Mouse (Mus musculus) lung, embryonic 16.5 days (tissue): ENCODE data around the gene Prdm8. TPM values are rescaled to one million over a fixed set of nuclear protein-coding genes. Genes with fewer than 3 reads are reported as not detected.

Source experiments
- ATAC-seq: fragments of 200-750 bp; cut with Nextera tagmentation; 2 replicates; pipeline ENCODE4 v1.8.0; 2017; ENCODE audit warnings: low read depth, mild to moderate bottlenecking, moderate library complexity
- H3K27ac ChIP-seq: fragments of 300-500 bp; sonication (generic); 2 replicates; pipeline ENCODE4 v1.5.1; 2014; ENCODE audit warnings: mild to moderate bottlenecking, control low read depth, low read length
- H3K27me3 ChIP-seq: fragments of 300-500 bp; sonication (generic); 2 replicates; pipeline ENCODE4 v1.6.1; 2014; ENCODE audit warnings: low read depth, low read length, mixed read lengths; ENCODE audit not compliant: control insufficient read depth, insufficient read depth
- H3K36me3 ChIP-seq: fragments of 300-500 bp; sonication (generic); 2 replicates; pipeline ENCODE4 v1.6.1; 2014; ENCODE audit warnings: low read length; ENCODE audit not compliant: control insufficient read depth, insufficient read depth
- H3K4me1 ChIP-seq: fragments of 300-500 bp; sonication (generic); replicated peaks from 2 replicates; pipeline ENCODE4 v1.6.1; 2014; ENCODE audit warnings: low read length, mixed read lengths; ENCODE audit not compliant: control insufficient read depth, insufficient read depth
- H3K4me2 ChIP-seq: fragments of 300-500 bp; sonication (generic); 2 replicates; pipeline ENCODE4 v1.6.1; 2014; ENCODE audit warnings: low read depth, low read length, control low read depth
- H3K4me3 ChIP-seq: fragments of 300-500 bp; sonication (generic); 2 replicates; pipeline ENCODE4 v1.5.1; 2014; ENCODE audit warnings: mild to moderate bottlenecking, low read length, control low read depth
- H3K9ac ChIP-seq: fragments of 300-500 bp; sonication (generic); 2 replicates; pipeline ENCODE4 v1.6.1; 2014; ENCODE audit warnings: low read length, control low read depth
- H3K9me3 ChIP-seq: fragments of 300-500 bp; sonication (generic); 2 replicates; pipeline ENCODE4 v1.6.1; 2016; ENCODE audit warnings: low read length; ENCODE audit not compliant: control insufficient read depth
- WGBS: fragments of 180-500 bp; shearing (Covaris S2); extraction: QIAGEN DNeasy Blood & Tissue Kit; methylation state at CpG from one replicate; pipeline ENCODE4 v1.1.7; 2014; 5-methylcytosine and 5-hydroxymethylcytosine counted together
- polyA plus RNA-seq: library from polyadenylated mRNA; unstranded; fragments of >200 nt; fragmentation: Nextera tagmentation; extraction: Ambion mirVana; gene quantifications from 2 replicates; pipeline ENCODE4 v1.2.1, GENCODE M21; 2015

Gene Prdm8
- polyA plus RNA-seq, 1 experiment from 2014 or later: 0.87 TPM

DNA sequence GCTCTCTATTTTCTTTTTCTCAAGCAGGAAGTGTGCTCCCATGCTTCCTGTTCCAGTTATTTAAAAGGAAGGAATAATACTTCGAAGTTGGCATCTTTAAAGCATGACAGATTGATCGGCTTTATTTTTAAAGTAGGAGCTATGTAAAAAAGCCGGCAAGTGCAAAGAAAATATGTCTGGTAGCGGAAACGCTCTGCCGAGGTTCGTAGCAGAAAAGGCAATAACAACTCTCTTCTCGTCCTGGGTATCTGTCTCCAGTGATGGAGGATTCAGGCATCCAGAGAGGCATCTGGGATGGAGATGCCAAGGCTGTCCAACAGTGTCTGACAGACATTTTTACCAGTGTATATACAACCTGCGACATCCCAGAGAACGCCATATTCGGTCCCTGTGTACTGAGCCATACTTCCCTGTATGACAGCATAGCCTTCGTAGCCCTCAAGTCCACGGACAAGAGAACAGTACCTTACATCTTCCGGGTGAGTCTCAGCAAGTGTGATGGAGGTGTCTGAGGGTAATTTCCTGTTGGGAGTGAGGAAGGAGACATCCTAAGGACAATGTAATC, 16.1 kb downstream of the Prdm8 start:
- Histone ChIP-seq H3K9me3 (no peaks in the 10 kb centered on the region), H3K4me3 (0 out of 2 replicates have a peak overlapping the region, but pooled peaks have one; percentile 2), H3K9ac (no peak overlapping the region), H3K4me1 (peaks cover 16% of the 10 kb centered on the region), H3K27ac (no peak overlapping the region), H3K4me2 (peak overlapping the region; percentile 13), H3K36me3 (no peaks in the 10 kb centered on the region), H3K27me3 (peaks cover 84% of the 10 kb centered on the region)
- no peak for ATAC-seq
- 6% methylated on average over 14 of the region's 14 CpGs for WGBS

- Histone ChIP-seq H3K9me3 (no peaks in the 10 kb centered on the region), H3K36me3 (no peaks in the 10 kb centered on the region), H3K4me3 (no peak overlapping the region), H3K9ac (no peak overlapping the region), H3K27me3 (peaks cover 83% of the 10 kb centered on the region), H3K27ac (no peak overlapping the region), H3K4me1 (peaks cover 21% of the 10 kb centered on the region), H3K4me2 (no peak overlapping the region; the same call in 1 of the 2 replicates)
- WGBS: 6% methylated on average over 17 of the region's 17 CpGs
- ATAC-seq: no peak
These were observed 17.4 kb downstream of the Prdm8 start for GRCm38 (mm10) chr5:98184281-98184910.

DNA sequence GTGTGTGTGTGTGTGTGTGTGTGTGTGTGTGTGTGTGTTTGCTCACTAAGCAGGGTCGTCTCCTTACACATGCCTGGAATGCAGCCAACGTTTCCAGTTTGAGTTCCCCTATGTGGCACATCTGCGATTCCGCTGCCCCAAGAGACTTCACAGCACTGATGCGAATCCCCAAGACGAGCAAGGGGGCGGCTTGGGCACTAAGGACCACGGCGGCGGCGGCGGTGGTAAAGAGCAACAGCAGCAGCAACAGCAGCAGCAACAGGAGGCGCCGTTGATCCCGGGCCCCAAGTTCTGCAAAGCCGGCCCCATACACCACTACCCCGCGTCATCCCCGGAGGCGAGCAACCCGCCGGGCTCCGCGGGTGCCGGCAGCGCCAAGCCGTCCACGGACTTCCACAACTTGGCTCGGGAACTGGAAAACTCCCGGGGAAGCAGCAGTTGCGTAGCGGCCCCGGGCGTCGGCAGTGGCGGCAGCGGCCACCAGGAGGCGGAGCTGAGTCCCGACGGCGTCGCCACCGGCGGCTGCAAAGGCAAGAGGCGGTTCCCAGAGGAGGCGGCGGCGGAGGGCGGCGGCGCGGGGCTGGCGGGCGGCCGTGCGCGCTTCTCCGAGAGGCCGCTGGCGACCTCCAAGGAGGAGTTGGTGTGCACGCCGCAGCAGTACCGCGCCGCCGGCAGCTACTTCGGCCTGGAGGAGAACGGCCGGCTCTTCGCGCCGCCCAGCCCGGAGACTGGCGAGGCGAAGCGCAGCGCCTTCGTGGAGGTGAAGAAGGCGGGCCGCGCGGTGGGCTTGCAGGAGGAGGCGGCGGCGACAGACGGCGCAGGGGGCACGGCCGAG, 18.2 kb downstream of the Prdm8 start:
- Histone ChIP-seq H3K27me3 (peaks cover 83% of the 10 kb centered on the region), H3K4me1 (peaks cover 27% of the 10 kb centered on the region), H3K36me3 (no peaks in the 10 kb centered on the region), H3K9ac (peak overlapping the region; percentile 70), H3K9me3 (no peaks in the 10 kb centered on the region), H3K27ac (no peak overlapping the region), H3K4me3 (peak overlapping the region; percentile 67), H3K4me2 (peak overlapping the region; percentile 97)
- under 1% methylated on average over 72 of the region's 89 CpGs for WGBS
- peak; percentile 78 for ATAC-seq

GRCm38 (mm10) chr5:98185806-98186751, 19.1 kb downstream of the Prdm8 start:
- Histone ChIP-seq H3K4me3 (peak overlapping the region; percentile 67), H3K36me3 (no peaks in the 10 kb centered on the region), H3K9ac (peak overlapping the region; percentile 70), H3K4me2 (peak overlapping the region; percentile 97), H3K9me3 (no peaks in the 10 kb centered on the region), H3K4me1 (peaks cover 23% of the 10 kb centered on the region), H3K27me3 (peaks cover 82% of the 10 kb centered on the region), H3K27ac (no peak overlapping the region)
- WGBS: under 1% methylated on average over 62 of the region's 106 CpGs
- peak; percentile 68 for ATAC-seq

GRCm38 (mm10) chr5:98189181-98190180, 22.5 kb downstream of the Prdm8 start:
- H3K27me3 ChIP-seq: peaks cover 55% of the 10 kb centered on the region
- H3K4me2 ChIP-seq: peak overlapping the region; percentile 24

GRCm38 (mm10) chr5:98192295-98192983, 25.4 kb downstream of the Prdm8 start:
- Histone ChIP-seq H3K27ac (no peak overlapping the region), H3K4me1 (peaks cover 11% of the 10 kb centered on the region), H3K9ac (no peak overlapping the region), H3K4me3 (no peak overlapping the region), H3K36me3 (no peaks in the 10 kb centered on the region), H3K27me3 (peaks cover 34% of the 10 kb centered on the region), H3K9me3 (no peaks in the 10 kb centered on the region), H3K4me2 (no peak overlapping the region)
- no peak for ATAC-seq
- 35% methylated on average over 4 of the region's 4 CpGs for WGBS

More at GRCm38 (mm10) chr5:98189181-98190180, 22.5 kb downstream of the Prdm8 start:
- peak; percentile 47 for ATAC-seq
- Histone ChIP-seq H3K4me3 (peak overlapping the region; percentile 7), H3K9ac (no peak overlapping the region), H3K9me3 (no peaks in the 10 kb centered on the region), H3K36me3 (no peaks in the 10 kb centered on the region), H3K27ac (no peak overlapping the region), H3K4me1 (peaks cover 21% of the 10 kb centered on the region)
- WGBS: 2% methylated on average over 31 of the region's 31 CpGs

DNA sequence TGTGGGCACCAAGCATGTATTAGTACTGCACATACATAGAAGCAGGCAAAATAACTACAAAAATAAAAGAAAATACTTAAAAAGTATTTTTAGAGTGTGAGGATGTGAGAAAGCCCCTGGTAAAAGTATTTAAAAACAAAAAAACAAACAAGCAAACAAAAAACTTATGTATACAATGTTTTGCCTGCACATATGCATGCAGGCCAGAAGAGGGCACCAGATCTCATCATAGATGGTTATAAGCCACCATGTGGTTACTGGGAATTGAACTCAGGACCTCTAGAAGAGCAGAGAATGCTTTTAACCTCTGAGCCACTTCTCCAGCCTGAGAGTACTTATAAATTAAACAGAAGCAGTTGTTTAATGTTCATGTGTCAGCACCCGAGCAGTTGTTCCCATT, 28.0 kb downstream of the Prdm8 start:
- no peak for ATAC-seq
- Histone ChIP-seq H3K27ac (no peak overlapping the region), H3K4me2 (no peak overlapping the region), H3K36me3 (no peaks in the 10 kb centered on the region), H3K27me3 (peaks cover 9% of the 10 kb centered on the region), H3K4me3 (no peak overlapping the region), H3K9ac (no peak overlapping the region), H3K9me3 (no peaks in the 10 kb centered on the region), H3K4me1 (peaks cover 1% of the 10 kb centered on the region; the same call in 1 of the 2 replicates)
- 62% methylated on average over 1 of the region's 1 CpGs for WGBS
